ENCODE assay signal across 7 mouse cellular contexts in genomic region chr3:95132389-95132788, GRCm38 (mm10). TPM values are rescaled to one million over a fixed set of nuclear protein-coding genes. Genes with fewer than 3 reads are reported as not detected.
A peak's percentile ranks its signal among the peaks of the same experiment; 100 is the strongest.
DNase-seq lines count a peak whose midpoint lies in the region; ATAC-seq lines count a peak whose summit lies in the region.
"Not testable (repeated sequence)": the region's sequence is repeated elsewhere in the genome, so short reads cannot be mapped to it uniquely, and the experiment has no call there.

No protein-coding gene starts in this region.

- H3K4me1 ChIP-seq in forebrain, embryonic 14.5 days (ENCODE audit: control insufficient read depth, insufficient read depth, low read length), result peaks cover 11% of the 10 kb centered on the region
- peaks cover 29% of the 10 kb centered on the region for H3K4me1 ChIP-seq in hindbrain, embryonic 13.5 days (replicated peaks)
- peaks cover 32% of the 10 kb centered on the region for H3K4me1 ChIP-seq in limb, embryonic 10.5 days
- H3K4me1 ChIP-seq in liver, embryonic 15.5 days (replicated peaks), result peaks cover 31% of the 10 kb centered on the region
- peaks cover 17% of the 10 kb centered on the region for H3K4me1 ChIP-seq in midbrain, embryonic 14.5 days (ENCODE audit: control insufficient read depth, insufficient read depth, low read length)

- 82% methylated on average over 2 of the region's 2 CpGs for WGBS in forebrain, embryonic 14.5 days
- WGBS in hindbrain, embryonic 13.5 days, result 91% methylated on average over 2 of the region's 2 CpGs
- WGBS in limb, embryonic 10.5 days, result 87% methylated on average over 2 of the region's 2 CpGs
- WGBS in liver, embryonic 15.5 days (ENCODE audit: insufficient replicate concordance), result 66% methylated on average over 2 of the region's 2 CpGs
- 86% methylated on average over 2 of the region's 2 CpGs for WGBS in midbrain, embryonic 14.5 days

- not testable (repeated sequence) for H3K4me2 ChIP-seq in forebrain, embryonic 14.5 days (ENCODE audit: low read length); hindbrain, embryonic 13.5 days; liver, embryonic 15.5 days
- peak overlapping the region; percentile 73; the same call in 1 of the 2 replicates for H3K4me2 ChIP-seq in midbrain, embryonic 14.5 days (ENCODE audit: low read length)

- H3K9ac ChIP-seq in forebrain, embryonic 14.5 days (ENCODE audit: low read length); hindbrain, embryonic 13.5 days; liver, embryonic 15.5 days; midbrain, embryonic 14.5 days (replicated peaks; ENCODE audit: low read length): not testable (repeated sequence)

- ATAC-seq in forebrain, embryonic 14.5 days; hindbrain, embryonic 13.5 days (ENCODE audit: low FRiP score); liver, embryonic 15.5 days (ENCODE audit: insufficient read depth); midbrain, embryonic 14.5 days (ENCODE audit: low FRiP score, low TSS enrichment): not testable (repeated sequence)

- H3K36me3 ChIP-seq in forebrain, embryonic 14.5 days (ENCODE audit: control insufficient read depth, insufficient read depth, low read length), result peaks cover 24% of the 10 kb centered on the region
- H3K36me3 ChIP-seq in hindbrain, embryonic 13.5 days, result peaks cover 27% of the 10 kb centered on the region
- peaks cover 46% of the 10 kb centered on the region for H3K36me3 ChIP-seq in limb, embryonic 10.5 days
- H3K36me3 ChIP-seq in liver, embryonic 15.5 days (replicated peaks), result peaks cover 24% of the 10 kb centered on the region
- peaks cover 23% of the 10 kb centered on the region for H3K36me3 ChIP-seq in midbrain, embryonic 14.5 days (ENCODE audit: control insufficient read depth, insufficient read depth, low read length)

- peak overlapping the region; percentile 43; the same call in 1 of the 2 replicates for H3K4me3 ChIP-seq in forebrain, embryonic 14.5 days (ENCODE audit: low read depth, low read length)
- H3K4me3 ChIP-seq in hindbrain, embryonic 13.5 days, result 0 out of 2 replicates have a peak overlapping the region, but pooled peaks have one; percentile 67
- peak overlapping the region; percentile 67 for H3K4me3 ChIP-seq in limb, embryonic 10.5 days
- peak overlapping the region; percentile 71 for H3K4me3 ChIP-seq in liver, embryonic 15.5 days (replicated peaks)
- H3K4me3 ChIP-seq in midbrain, embryonic 14.5 days (replicated peaks; ENCODE audit: low read depth, low read length), result not testable (repeated sequence)

- peak; percentile 37 for DNase-seq in cerebellum, adult 9-10 months
- DNase-seq in forebrain, embryonic 14.5 days (ENCODE audit: low spot score); limb, embryonic 10.5 days (ENCODE audit: low spot score); midbrain, embryonic 14.5 days: not testable (repeated sequence)
- DNase-seq in thymus, postnatal 14 days, result peak; percentile 21

- H3K9me3 ChIP-seq in forebrain, embryonic 14.5 days (replicated peaks; ENCODE audit: control insufficient read depth, low read length); hindbrain, embryonic 13.5 days; limb, embryonic 10.5 days (replicated peaks); liver, embryonic 15.5 days (replicated peaks); midbrain, embryonic 14.5 days (ENCODE audit: control insufficient read depth, low read length): not testable (repeated sequence)

- H3K27ac ChIP-seq in forebrain, embryonic 14.5 days (ENCODE audit: low read depth, low read length); hindbrain, embryonic 13.5 days; limb, embryonic 10.5 days; liver, embryonic 15.5 days (replicated peaks); midbrain, embryonic 14.5 days (replicated peaks; ENCODE audit: low read depth, low read length): not testable (repeated sequence)

- not testable (repeated sequence) for H3K27me3 ChIP-seq in forebrain, embryonic 14.5 days (replicated peaks; ENCODE audit: control insufficient read depth, insufficient read depth, low read length); hindbrain, embryonic 13.5 days; limb, embryonic 10.5 days (ENCODE audit: low read depth, poor library complexity, severe bottlenecking); liver, embryonic 15.5 days; midbrain, embryonic 14.5 days (ENCODE audit: control insufficient read depth, insufficient read depth, low read length)

RNA-seq across cellular contexts. Expression of gene Scnm1, which starts 1.4 kb away (rescaled TPM):
- 99.6 and 107 TPM in 2 replicates for polyA plus RNA-seq in forebrain, embryonic 14.5 days (2014; fragmentation: Nextera tagmentation; extraction: Ambion mirVana)
- polyA plus RNA-seq in hindbrain, embryonic 13.5 days (2015; fragmentation: Nextera tagmentation; extraction: Ambion mirVana), result 95.9 and 97.1 TPM in 2 replicates
- polyA plus RNA-seq in limb, embryonic 10.5 days (2016; fragmentation: Nextera tagmentation; extraction: Ambion mirVana), result 74.1 and 79.7 TPM in 2 replicates
- 25.6 and 26.1 TPM in 2 replicates for polyA plus RNA-seq in liver, embryonic 15.5 days (2015; fragmentation: Nextera tagmentation; extraction: Ambion mirVana)
- 86.6 and 102 TPM in 2 replicates for polyA plus RNA-seq in midbrain, embryonic 14.5 days (2014; fragmentation: Nextera tagmentation; extraction: Ambion mirVana)

RNA-seq across cellular contexts. Expression of gene Lysmd1, which starts 1.5 kb away (rescaled TPM):
- polyA plus RNA-seq in forebrain, embryonic 14.5 days (2014; fragmentation: Nextera tagmentation; extraction: Ambion mirVana), result 31.4 and 31.8 TPM in 2 replicates
- polyA plus RNA-seq in hindbrain, embryonic 13.5 days (2015; fragmentation: Nextera tagmentation; extraction: Ambion mirVana), result 36.8 and 38.4 TPM in 2 replicates
- polyA plus RNA-seq in limb, embryonic 10.5 days (2016; fragmentation: Nextera tagmentation; extraction: Ambion mirVana), result 12.6 and 16.2 TPM in 2 replicates
- polyA plus RNA-seq in liver, embryonic 15.5 days (2015; fragmentation: Nextera tagmentation; extraction: Ambion mirVana), result 7.1 and 8.3 TPM in 2 replicates
- polyA plus RNA-seq in midbrain, embryonic 14.5 days (2014; fragmentation: Nextera tagmentation; extraction: Ambion mirVana), result 31.7 and 34.7 TPM in 2 replicates

RNA-seq across cellular contexts. Expression of gene Tmod4, which starts 8.1 kb away (rescaled TPM):
- polyA plus RNA-seq in forebrain, embryonic 14.5 days (2014; fragmentation: Nextera tagmentation; extraction: Ambion mirVana), result 0.55 and 0.83 TPM in 2 replicates
- polyA plus RNA-seq in hindbrain, embryonic 13.5 days (2015; fragmentation: Nextera tagmentation; extraction: Ambion mirVana), result 0.99 and 1.5 TPM in 2 replicates
- 1.2 and 1.4 TPM in 2 replicates for polyA plus RNA-seq in limb, embryonic 10.5 days (2016; fragmentation: Nextera tagmentation; extraction: Ambion mirVana)
- polyA plus RNA-seq in liver, embryonic 15.5 days (2015; fragmentation: Nextera tagmentation; extraction: Ambion mirVana), result 0.53 and 0.88 TPM in 2 replicates
- polyA plus RNA-seq in midbrain, embryonic 14.5 days (2014; fragmentation: Nextera tagmentation; extraction: Ambion mirVana), result 0.47 and 0.49 TPM in 2 replicates

RNA-seq across cellular contexts. Expression of gene Tnfaip8l2, which starts 9.8 kb away (rescaled TPM):
- polyA plus RNA-seq in forebrain, embryonic 14.5 days (2014; fragmentation: Nextera tagmentation; extraction: Ambion mirVana), result 2.6 and 2.9 TPM in 2 replicates
- 2.8 and 3.1 TPM in 2 replicates for polyA plus RNA-seq in hindbrain, embryonic 13.5 days (2015; fragmentation: Nextera tagmentation; extraction: Ambion mirVana)
- 0.35 and 1.9 TPM in 2 replicates for polyA plus RNA-seq in limb, embryonic 10.5 days (2016; fragmentation: Nextera tagmentation; extraction: Ambion mirVana)
- polyA plus RNA-seq in liver, embryonic 15.5 days (2015; fragmentation: Nextera tagmentation; extraction: Ambion mirVana), result 9.3 and 9.8 TPM in 2 replicates
- polyA plus RNA-seq in midbrain, embryonic 14.5 days (2014; fragmentation: Nextera tagmentation; extraction: Ambion mirVana), result 0.92 and 3.4 TPM in 2 replicates

RNA-seq across cellular contexts. Expression of gene Vps72, which starts 21.6 kb away (rescaled TPM):
- polyA plus RNA-seq in forebrain, embryonic 14.5 days (2014; fragmentation: Nextera tagmentation; extraction: Ambion mirVana), result 225 and 235 TPM in 2 replicates
- polyA plus RNA-seq in hindbrain, embryonic 13.5 days (2015; fragmentation: Nextera tagmentation; extraction: Ambion mirVana), result 219 and 221 TPM in 2 replicates
- polyA plus RNA-seq in limb, embryonic 10.5 days (2016; fragmentation: Nextera tagmentation; extraction: Ambion mirVana), result 297 and 327 TPM in 2 replicates
- polyA plus RNA-seq in liver, embryonic 15.5 days (2015; fragmentation: Nextera tagmentation; extraction: Ambion mirVana), result 31.4 and 36.6 TPM in 2 replicates
- 194 and 204 TPM in 2 replicates for polyA plus RNA-seq in midbrain, embryonic 14.5 days (2014; fragmentation: Nextera tagmentation; extraction: Ambion mirVana)
